Mouse (Mus musculus) brain, embryonic 14.5 days (tissue): ENCODE data around the gene Alpk3.

Experiments used
- CTCF ChIP-seq: fragments of 200-500 bp; IDR thresholded peaks from 2 replicates; pipeline ENCODE4 v1.5.1; 2012; ENCODE audit warnings: inconsistent platforms, mild to moderate bottlenecking, moderate library complexity, borderline replicate concordance; ENCODE audit not compliant: insufficient read depth, insufficient read length; ENCODE audit errors: extremely low read depth
- POLR2A ChIP-seq: fragments of 200-500 bp; IDR thresholded peaks from 2 replicates; pipeline ENCODE4 v1.6.1; 2012; ENCODE audit warnings: mild to moderate bottlenecking, inconsistent platforms, borderline replicate concordance; ENCODE audit not compliant: poor library complexity, insufficient read depth, insufficient read length, severe bottlenecking; ENCODE audit errors: extremely low read depth

DNA sequence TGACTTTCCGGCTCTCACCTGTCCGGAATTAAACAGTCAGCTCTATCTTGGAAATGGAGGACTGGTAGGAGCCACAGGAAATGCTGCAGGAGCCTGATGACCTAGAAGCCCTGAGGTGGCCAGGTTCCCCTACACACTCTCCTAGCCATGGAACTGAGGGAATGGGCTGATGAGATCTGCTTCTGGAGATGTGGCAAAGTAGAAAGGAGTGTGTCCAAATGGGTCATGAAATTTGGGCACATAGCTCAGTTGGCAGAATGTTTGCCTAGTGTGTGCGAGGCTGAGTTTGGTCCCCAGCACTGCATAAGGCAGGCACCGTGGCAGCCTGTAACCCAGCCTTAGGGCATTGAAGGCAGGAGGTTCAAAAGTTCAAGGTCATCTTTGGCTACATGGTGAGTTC, 53.4 kb downstream of the Alpk3 start:
- no peak for TF ChIP-seq CTCF
- no peak for TF ChIP-seq POLR2A
